Mouse (Mus musculus) lung, embryonic 15.5 days (tissue): ENCODE results near the gene Slc16a11. TPM values are rescaled to one million over a fixed set of nuclear protein-coding genes. Genes with fewer than 3 reads are reported as not detected.

Experiments
- ATAC-seq: fragments of 200-750 bp; cut with Nextera tagmentation; 2 replicates; pipeline ENCODE4 v1.8.0; 2017; ENCODE audit warnings: moderate number of reproducible peaks, borderline replicate concordance; ENCODE audit not compliant: low FRiP score, low TSS enrichment; ENCODE audit errors: extremely low read depth
- H3K27ac ChIP-seq: fragments of 300-500 bp; sonication (generic); 2 replicates; pipeline ENCODE4 v1.5.1; 2015; ENCODE audit warnings: moderate library complexity, mild to moderate bottlenecking, inconsistent platforms
- H3K27me3 ChIP-seq: fragments of 300-500 bp; sonication (generic); 2 replicates; pipeline ENCODE4 v1.6.1; 2015; ENCODE audit warnings: inconsistent platforms
- H3K36me3 ChIP-seq: fragments of 300-500 bp; sonication (generic); 2 replicates; pipeline ENCODE4 v1.6.1; 2015; ENCODE audit warnings: inconsistent platforms
- H3K4me1 ChIP-seq: fragments of 300-500 bp; sonication (generic); 2 replicates; pipeline ENCODE4 v1.6.1; 2015; ENCODE audit warnings: inconsistent platforms
- H3K4me2 ChIP-seq: fragments of 300-500 bp; sonication (generic); 2 replicates; pipeline ENCODE4 v1.6.1; 2015; ENCODE audit warnings: inconsistent platforms, mild to moderate bottlenecking, moderate library complexity
- H3K4me3 ChIP-seq: fragments of 300-500 bp; sonication (generic); 2 replicates; pipeline ENCODE4 v1.5.1; 2015; ENCODE audit warnings: mild to moderate bottlenecking, inconsistent platforms
- H3K9ac ChIP-seq: fragments of 300-500 bp; sonication (generic); 2 replicates; pipeline ENCODE4 v1.6.1; 2015; ENCODE audit warnings: inconsistent platforms
- H3K9me3 ChIP-seq: fragments of 300-500 bp; sonication (generic); 2 replicates; pipeline ENCODE4 v1.6.1; 2016; ENCODE audit warnings: inconsistent platforms
- WGBS: fragments of 180-500 bp; shearing (Covaris S2); methylation state at CpG from one replicate; pipeline ENCODE4 v1.1.7; 2015; 5-methylcytosine and 5-hydroxymethylcytosine counted together
- polyA plus RNA-seq: library from polyadenylated mRNA; unstranded; fragments of >200 nt; fragmentation: Nextera tagmentation; extraction: Ambion mirVana; gene quantifications from 2 replicates; pipeline ENCODE4 v1.2.1, GENCODE M21; 2015

Gene Slc16a11
- polyA plus RNA-seq, 1 experiment from 2014 or later = 1.1 TPM

DNA sequence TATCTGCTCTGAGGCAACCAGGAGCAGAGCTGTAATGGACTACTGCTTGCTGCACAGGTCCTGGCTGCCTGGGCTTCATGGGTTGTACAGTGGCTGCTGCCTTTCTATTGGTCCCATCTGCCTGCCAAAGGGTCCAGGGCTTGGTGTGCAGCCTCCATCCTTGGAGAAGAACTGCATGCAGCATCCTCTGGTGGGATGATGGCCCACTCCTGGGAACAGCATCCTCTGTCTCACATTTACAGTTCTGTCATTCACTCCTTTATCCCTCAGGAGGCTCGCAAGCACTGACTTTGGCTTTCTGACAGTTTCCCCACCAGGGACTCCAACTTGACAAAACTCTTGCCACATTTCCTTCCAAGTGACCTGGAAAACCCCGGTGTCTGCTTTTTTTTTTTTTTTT is 5.8 kb upstream of the Slc16a11 start:
- no peaks in the 10 kb centered on the region for H3K36me3 ChIP-seq
- no peaks in the 10 kb centered on the region for H3K27me3 ChIP-seq
- 81% methylated on average over 2 of the region's 2 CpGs for WGBS
- no peak overlapping the region for H3K27ac ChIP-seq
- H3K9me3 ChIP-seq = no peaks in the 10 kb centered on the region
- ATAC-seq = no peak
- no peak overlapping the region for H3K9ac ChIP-seq
- H3K4me1 ChIP-seq = no peaks in the 10 kb centered on the region
- no peak overlapping the region for H3K4me3 ChIP-seq
- no peak overlapping the region for H3K4me2 ChIP-seq

DNA sequence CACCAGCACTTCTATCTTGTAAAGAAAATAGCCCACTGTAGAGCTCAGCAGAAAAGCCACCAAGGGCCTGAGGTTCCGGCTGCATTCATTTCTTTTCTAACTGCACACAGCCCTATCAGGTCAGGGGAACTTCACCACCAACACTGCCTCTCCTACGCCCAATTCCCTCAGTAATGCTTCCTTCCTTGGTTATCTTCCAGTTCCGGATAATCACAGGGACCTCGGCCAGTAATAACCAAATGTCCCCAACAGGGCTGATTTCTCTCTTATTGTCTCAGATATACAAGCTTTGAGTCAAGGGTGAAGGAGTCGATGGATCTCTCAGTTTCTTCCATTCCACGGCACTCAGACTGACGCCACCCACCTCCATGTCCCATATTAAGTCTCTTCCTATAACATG is 5.3 kb upstream of the Slc16a11 start:
- no peak for ATAC-seq

DNA sequence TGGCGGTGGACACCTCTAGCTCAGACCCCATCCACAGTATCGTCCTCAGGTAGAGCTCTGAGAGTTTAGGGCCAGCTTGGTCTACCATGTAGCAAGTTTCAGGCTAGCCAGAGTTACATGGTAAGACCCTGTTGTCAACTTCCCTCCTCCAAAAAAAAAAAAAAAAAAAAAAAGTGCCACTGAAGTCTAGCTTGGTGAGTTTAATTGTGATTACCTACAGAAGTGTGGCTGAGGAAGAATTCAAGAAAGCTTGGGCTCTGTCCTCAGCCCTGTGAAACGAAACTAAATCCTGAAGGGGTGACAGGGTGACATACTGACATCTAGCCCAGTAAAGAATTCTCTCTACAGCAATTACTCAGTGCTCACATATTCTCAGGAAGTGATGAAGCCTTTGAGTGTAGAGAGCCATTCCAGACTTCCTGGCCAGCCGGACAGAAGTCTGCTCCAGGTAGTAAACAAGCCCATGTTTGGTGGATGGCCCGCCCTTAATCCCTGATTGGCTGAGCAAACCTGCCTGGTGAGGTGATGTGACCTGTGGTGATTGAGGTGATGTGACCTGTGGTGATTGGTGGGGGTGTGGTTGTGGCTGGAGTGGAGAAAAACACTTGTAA is 3.7 kb upstream of the Slc16a11 start:
- Histone ChIP-seq H3K27ac (no peak overlapping the region), H3K4me2 (no peak overlapping the region), H3K4me1 (peaks cover 6% of the 10 kb centered on the region), H3K9me3 (no peaks in the 10 kb centered on the region), H3K9ac (no peak overlapping the region), H3K4me3 (no peak overlapping the region), H3K36me3 (no peaks in the 10 kb centered on the region), H3K27me3 (peaks cover 14% of the 10 kb centered on the region)
- ATAC-seq = no peak
- 57% methylated on average over 5 of the region's 5 CpGs for WGBS

More for the DNA sequence above, 5.3 kb upstream of the Slc16a11 start:
- Histone ChIP-seq H3K4me1 (no peaks in the 10 kb centered on the region), H3K27me3 (0 out of 2 replicates have a peak, but pooled peaks cover under 1% of the 10 kb centered on the region), H3K9ac (no peak overlapping the region), H3K27ac (no peak overlapping the region), H3K4me2 (no peak overlapping the region), H3K4me3 (no peak overlapping the region), H3K36me3 (no peaks in the 10 kb centered on the region), H3K9me3 (no peaks in the 10 kb centered on the region)
- WGBS = 71% methylated on average over 7 of the region's 7 CpGs

DNA sequence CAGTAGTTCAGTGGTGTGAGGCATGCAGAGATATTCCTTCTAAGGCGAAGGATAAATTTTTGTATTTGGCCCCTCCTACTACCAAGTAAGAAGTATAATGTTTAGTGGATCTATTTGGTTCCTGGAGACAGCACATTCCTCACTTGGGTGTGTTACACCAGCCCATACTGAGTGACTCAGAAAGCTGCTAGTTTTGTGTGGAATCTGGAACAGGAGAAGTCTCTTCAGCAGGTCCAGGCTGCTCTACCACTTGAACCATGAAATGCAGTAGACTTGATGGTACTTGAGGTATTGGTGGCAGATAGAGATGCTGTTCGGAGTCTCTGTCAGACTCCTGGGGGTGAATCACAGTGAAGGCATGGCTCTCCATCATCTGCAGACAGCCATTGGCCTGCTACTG is 1.9 kb upstream of the Slc16a11 start:
- peaks cover 32% of the 10 kb centered on the region for H3K27me3 ChIP-seq
- 64% methylated on average over 2 of the region's 2 CpGs for WGBS
- H3K9me3 ChIP-seq = no peaks in the 10 kb centered on the region
- no peak overlapping the region for H3K4me3 ChIP-seq
- no peak for ATAC-seq
- H3K27ac ChIP-seq = no peak overlapping the region
- H3K4me1 ChIP-seq = peaks cover 19% of the 10 kb centered on the region
- H3K4me2 ChIP-seq = no peak overlapping the region
- no peaks in the 10 kb centered on the region for H3K36me3 ChIP-seq
- H3K9ac ChIP-seq = no peak overlapping the region

DNA sequence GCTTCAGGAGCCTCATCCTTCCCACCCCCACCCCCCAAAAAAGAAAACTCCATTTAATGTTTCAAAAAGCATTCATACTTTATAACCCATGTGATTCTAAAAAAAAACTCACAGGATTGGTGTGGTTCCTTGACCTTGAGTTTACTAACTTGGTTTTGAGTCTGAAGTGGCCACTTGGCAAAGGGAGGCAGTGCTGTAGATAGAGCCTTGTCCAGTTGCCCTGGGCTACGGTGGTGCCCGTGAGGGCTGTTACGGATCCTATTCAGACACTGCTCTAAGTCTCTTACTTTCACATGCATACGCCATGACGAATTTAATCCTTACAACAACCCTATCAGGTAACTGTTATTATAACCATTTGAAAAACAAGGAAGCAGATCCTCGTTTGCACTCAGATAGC is 580 bp upstream of the Slc16a11 start:
- Histone ChIP-seq H3K27ac (no peak overlapping the region), H3K9me3 (no peaks in the 10 kb centered on the region), H3K4me2 (no peak overlapping the region), H3K4me1 (peaks cover 19% of the 10 kb centered on the region), H3K36me3 (no peaks in the 10 kb centered on the region), H3K4me3 (no peak overlapping the region), H3K27me3 (peaks cover 45% of the 10 kb centered on the region), H3K9ac (no peak overlapping the region)
- WGBS = 68% methylated on average over 6 of the region's 6 CpGs
- ATAC-seq = no peak

DNA sequence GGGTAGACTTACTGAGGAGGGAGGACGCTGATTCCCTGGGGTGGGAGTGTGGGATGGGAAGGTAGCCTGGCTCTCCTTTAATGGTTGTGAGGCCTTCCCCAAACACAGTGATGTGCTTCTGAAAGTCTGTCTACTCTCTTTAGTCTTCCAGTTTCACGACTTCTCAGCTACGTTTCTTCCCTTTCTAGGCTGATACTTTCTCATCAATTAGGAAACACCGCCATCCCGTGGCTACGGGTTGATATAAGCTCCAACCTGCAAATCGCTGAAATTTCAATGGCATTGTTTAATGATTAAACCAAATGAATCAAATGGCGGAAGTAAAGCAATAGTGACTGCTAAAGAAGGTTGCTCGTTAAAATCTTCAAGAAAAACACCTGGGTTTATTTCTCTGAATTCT is 344 bp downstream of the Slc16a11 start:
- Histone ChIP-seq H3K27ac (no peak overlapping the region), H3K27me3 (peaks cover 49% of the 10 kb centered on the region)

DNA sequence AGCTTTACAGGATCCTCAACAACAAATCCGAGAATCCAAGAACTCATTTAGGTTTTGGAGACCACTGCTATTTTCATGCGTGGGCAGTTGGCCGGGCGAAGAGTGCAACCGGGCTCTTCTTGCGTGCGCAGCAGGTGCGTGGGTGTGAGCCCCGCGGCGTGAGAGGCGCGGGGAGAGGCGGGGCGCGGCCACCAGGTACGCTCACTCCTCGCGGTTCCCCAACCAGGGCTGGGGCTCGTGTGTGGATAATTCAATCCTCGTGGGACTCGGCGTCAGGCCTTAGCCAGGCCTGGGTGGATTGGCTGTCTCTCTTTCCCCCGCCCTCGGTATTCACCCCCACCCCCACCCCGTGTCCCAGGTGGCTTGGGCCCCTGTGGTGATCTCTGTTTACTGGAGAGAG is 1.2 kb downstream of the Slc16a11 start:
- Histone ChIP-seq H3K9ac (0 out of 2 replicates have a peak overlapping the region, but pooled peaks have one; percentile 35), H3K36me3 (no peaks in the 10 kb centered on the region), H3K9me3 (no peaks in the 10 kb centered on the region), H3K4me3 (peak overlapping the region; percentile 32; the same call in 1 of the 2 replicates), H3K4me1 (peaks cover 19% of the 10 kb centered on the region), H3K27me3 (peaks cover 49% of the 10 kb centered on the region), H3K4me2 (peak overlapping the region; percentile 61), H3K27ac (no peak overlapping the region)
- WGBS = 8% methylated on average over 26 of the region's 26 CpGs
- ATAC-seq = no peak

More for the DNA sequence above, 344 bp downstream of the Slc16a11 start:
- Histone ChIP-seq H3K4me2 (no peak overlapping the region), H3K4me1 (peaks cover 19% of the 10 kb centered on the region), H3K4me3 (no peak overlapping the region), H3K9me3 (no peaks in the 10 kb centered on the region), H3K9ac (no peak overlapping the region), H3K36me3 (no peaks in the 10 kb centered on the region)
- WGBS = 9% methylated on average over 9 of the region's 9 CpGs
- no peak for ATAC-seq

DNA sequence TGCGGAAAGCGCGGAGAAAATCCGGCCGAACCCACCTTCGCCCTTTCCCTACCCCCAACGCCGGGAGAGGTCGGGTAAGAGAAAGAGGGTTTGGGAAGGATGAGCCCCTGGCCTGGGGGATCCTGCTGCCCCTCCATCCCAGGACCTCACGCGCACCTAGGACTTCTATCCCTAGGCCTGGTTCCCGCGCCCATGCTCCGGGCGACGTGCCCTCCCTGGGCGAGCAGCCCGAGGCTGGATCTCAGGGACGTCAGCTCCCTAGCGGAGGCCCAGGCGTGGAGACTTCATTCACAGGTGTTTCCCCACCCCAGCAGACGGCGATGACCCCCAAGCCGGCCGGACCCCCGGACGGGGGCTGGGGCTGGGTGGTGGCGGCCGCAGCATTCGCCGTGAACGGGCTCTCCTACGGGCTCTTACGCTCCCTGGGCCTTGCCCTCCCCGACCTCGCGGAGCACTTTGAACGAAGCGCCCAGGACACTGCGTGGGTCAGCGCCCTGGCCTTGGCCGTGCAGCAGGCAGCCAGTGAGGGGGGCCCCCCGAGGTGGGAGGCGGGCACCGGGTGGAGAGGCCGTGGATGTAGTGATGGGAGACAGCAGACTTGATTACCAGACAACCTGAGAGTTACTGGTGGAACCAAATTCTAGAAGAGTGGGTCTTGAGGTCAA is 1.8 kb downstream of the Slc16a11 start:
- H3K9me3 ChIP-seq = no peaks in the 10 kb centered on the region
- H3K4me3 ChIP-seq = peak overlapping the region; percentile 32
- peaks cover 19% of the 10 kb centered on the region for H3K4me1 ChIP-seq
- no peak overlapping the region for H3K27ac ChIP-seq
- 1% methylated on average over 43 of the region's 46 CpGs for WGBS
- peak overlapping the region; percentile 61 for H3K4me2 ChIP-seq
- peak overlapping the region; percentile 35 for H3K9ac ChIP-seq
- H3K27me3 ChIP-seq = peaks cover 49% of the 10 kb centered on the region
- peak; percentile 44; the same call in 1 of the 2 replicates for ATAC-seq
- H3K36me3 ChIP-seq = no peaks in the 10 kb centered on the region

DNA sequence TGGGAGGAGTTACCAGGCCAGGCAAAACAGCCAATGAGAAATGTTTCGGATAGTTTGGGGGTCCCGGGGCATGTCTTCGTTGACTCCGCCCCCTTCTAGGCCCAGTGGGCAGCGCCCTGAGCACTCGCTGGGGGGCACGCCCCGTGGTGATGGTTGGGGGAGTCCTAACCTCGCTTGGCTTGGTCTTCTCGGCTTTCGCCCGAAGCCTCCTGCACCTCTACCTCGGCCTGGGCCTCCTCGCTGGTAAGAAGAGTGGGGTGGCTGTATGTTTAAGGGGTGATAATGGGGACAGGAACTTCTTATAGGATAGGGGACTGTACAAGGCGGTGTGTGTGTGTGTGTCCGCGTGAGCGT is 2.3 kb downstream of the Slc16a11 start:
- Histone ChIP-seq H3K27me3 (peaks cover 49% of the 10 kb centered on the region), H3K4me2 (peak overlapping the region; percentile 61), H3K36me3 (no peaks in the 10 kb centered on the region), H3K9ac (no peak overlapping the region), H3K4me3 (peak overlapping the region; percentile 32; the same call in 1 of the 2 replicates), H3K4me1 (peaks cover 19% of the 10 kb centered on the region), H3K9me3 (no peaks in the 10 kb centered on the region), H3K27ac (no peak overlapping the region)
- ATAC-seq = 0 out of 2 replicates have a peak, but pooled peaks have one; percentile 13
- 8% methylated on average over 18 of the region's 18 CpGs for WGBS

DNA sequence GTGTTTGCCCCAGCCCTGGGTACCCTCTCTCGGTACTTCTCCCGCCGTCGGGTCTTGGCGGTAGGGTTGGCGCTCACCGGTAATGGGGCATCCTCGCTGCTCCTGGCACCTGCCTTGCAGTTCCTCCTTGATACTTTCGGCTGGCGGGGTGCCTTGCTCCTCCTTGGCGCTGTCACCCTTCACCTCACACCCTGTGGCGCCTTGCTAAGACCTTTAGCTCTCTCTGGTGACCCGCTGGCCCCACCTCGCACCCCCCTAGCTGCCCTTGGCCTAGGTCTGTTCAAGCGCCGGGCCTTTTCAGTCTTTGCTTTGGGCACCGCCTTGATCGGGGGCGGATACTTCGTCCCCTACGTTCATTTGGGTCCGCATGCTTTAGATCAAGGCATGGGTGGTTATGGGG is 2.7 kb downstream of the Slc16a11 start:
- Histone ChIP-seq H3K4me2 (no peak overlapping the region), H3K9ac (no peak overlapping the region), H3K4me3 (no peak overlapping the region), H3K4me1 (peaks cover 22% of the 10 kb centered on the region), H3K27ac (no peak overlapping the region), H3K27me3 (peaks cover 49% of the 10 kb centered on the region), H3K9me3 (no peaks in the 10 kb centered on the region), H3K36me3 (no peaks in the 10 kb centered on the region)
- ATAC-seq = no peak
- WGBS = 12% methylated on average over 22 of the region's 22 CpGs

DNA sequence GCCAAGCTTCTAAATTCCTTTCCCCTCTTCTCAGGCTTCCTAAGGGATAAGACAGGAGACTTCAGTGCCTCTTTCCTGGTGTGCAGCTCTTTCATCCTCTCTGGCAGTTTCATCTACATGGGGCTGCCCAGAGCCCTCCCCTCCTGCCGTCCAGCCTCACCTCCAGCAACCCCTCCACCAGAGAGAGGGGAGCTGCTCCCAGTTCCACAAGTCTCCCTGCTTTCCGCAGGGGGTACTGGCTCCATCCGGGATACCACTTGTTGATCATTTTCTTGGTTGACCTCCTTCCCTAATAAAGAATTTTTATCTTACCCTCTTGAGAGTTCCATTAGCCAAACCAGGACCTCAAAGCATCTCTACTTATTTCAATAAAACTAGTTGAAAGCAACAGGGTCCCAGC is 3.6 kb downstream of the Slc16a11 start:
- 62% methylated on average over 3 of the region's 3 CpGs for WGBS
- Histone ChIP-seq H3K4me3 (no peak overlapping the region), H3K9ac (no peak overlapping the region), H3K4me1 (peaks cover 25% of the 10 kb centered on the region), H3K4me2 (no peak overlapping the region), H3K9me3 (no peaks in the 10 kb centered on the region), H3K36me3 (no peaks in the 10 kb centered on the region), H3K27ac (no peak overlapping the region), H3K27me3 (peaks cover 49% of the 10 kb centered on the region)
- no peak for ATAC-seq

DNA sequence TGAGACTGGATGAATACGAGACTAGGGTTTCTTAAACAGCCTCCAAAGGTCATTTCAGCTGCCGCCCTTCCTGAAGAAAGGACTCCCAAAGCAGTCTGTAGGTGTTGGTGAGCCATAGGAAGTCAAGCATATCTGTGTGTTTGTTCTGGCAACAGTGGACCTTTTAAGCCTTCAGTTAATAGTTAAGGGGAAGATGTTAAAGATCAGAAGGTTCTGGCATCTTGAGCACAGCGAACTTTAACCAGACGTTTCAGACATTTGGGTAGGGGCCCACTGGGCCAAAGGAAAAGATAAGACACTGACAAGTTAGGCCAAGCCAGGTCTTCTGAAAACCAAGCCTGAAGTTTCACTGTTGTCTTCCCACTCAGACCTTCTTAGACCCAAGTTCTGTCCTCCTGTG is 5.5 kb downstream of the Slc16a11 start:
- Histone ChIP-seq H3K27me3 (peaks cover 44% of the 10 kb centered on the region), H3K9me3 (no peaks in the 10 kb centered on the region), H3K27ac (no peak overlapping the region), H3K9ac (no peak overlapping the region), H3K4me1 (peaks cover 32% of the 10 kb centered on the region), H3K4me2 (no peak overlapping the region), H3K4me3 (no peak overlapping the region), H3K36me3 (no peaks in the 10 kb centered on the region)
- ATAC-seq = no peak
- 67% methylated on average over 4 of the region's 4 CpGs for WGBS
